Mouse (Mus musculus) hindbrain, embryonic 13.5 days (tissue): Measurements from ENCODE around the gene Rprd1b. TPM values are rescaled to one million over a fixed set of nuclear protein-coding genes. Genes with fewer than 3 reads are reported as not detected.
A peak's percentile ranks its signal among the peaks of the same experiment; 100 is the strongest.

ENCODE experiments used
- ATAC-seq: fragments of 200-750 bp; cut with Nextera tagmentation; 2 replicates; pipeline ENCODE4 v1.8.0; 2017; ENCODE audit warnings: moderate TSS enrichment; ENCODE audit not compliant: low FRiP score
- H3K27ac ChIP-seq: fragments of 300-500 bp; sonication (generic); 2 replicates; pipeline ENCODE4 v1.5.1; 2015; ENCODE audit warnings: inconsistent platforms, mild to moderate bottlenecking, moderate library complexity
- H3K27me3 ChIP-seq: fragments of 300-500 bp; sonication (generic); 2 replicates; pipeline ENCODE4 v1.6.1; 2015; ENCODE audit warnings: mild to moderate bottlenecking, inconsistent platforms
- H3K36me3 ChIP-seq: fragments of 300-500 bp; sonication (generic); 2 replicates; pipeline ENCODE4 v1.6.1; 2015; ENCODE audit warnings: mild to moderate bottlenecking, inconsistent platforms
- H3K4me1 ChIP-seq: fragments of 300-500 bp; sonication (generic); replicated peaks from 2 replicates; pipeline ENCODE4 v1.6.1; 2015; ENCODE audit warnings: inconsistent platforms
- H3K4me2 ChIP-seq: fragments of 300-500 bp; sonication (generic); 2 replicates; pipeline ENCODE4 v1.6.1; 2015; ENCODE audit warnings: inconsistent platforms, mild to moderate bottlenecking, moderate library complexity
- H3K4me3 ChIP-seq: fragments of 300-500 bp; sonication (generic); 2 replicates; pipeline ENCODE4 v1.5.1; 2015; ENCODE audit warnings: mild to moderate bottlenecking, inconsistent platforms
- H3K9ac ChIP-seq: fragments of 300-500 bp; sonication (generic); 2 replicates; pipeline ENCODE4 v1.6.1; 2015; ENCODE audit warnings: mild to moderate bottlenecking, inconsistent platforms
- H3K9me3 ChIP-seq: fragments of 300-500 bp; sonication (generic); 2 replicates; pipeline ENCODE4 v1.6.1; 2016; ENCODE audit warnings: inconsistent platforms
- WGBS: fragments of 180-500 bp; shearing (Covaris S2); methylation state at CpG from one replicate; pipeline ENCODE4 v1.1.7; 2015; 5-methylcytosine and 5-hydroxymethylcytosine counted together
- polyA plus RNA-seq: library from polyadenylated mRNA; unstranded; fragments of >200 nt; fragmentation: Nextera tagmentation; extraction: Ambion mirVana; gene quantifications from 2 replicates; pipeline ENCODE4 v1.2.1, GENCODE M21; 2015

Rprd1b gene
- polyA plus RNA-seq, 1 experiment from 2014 or later = 39.8 TPM

GRCm38 (mm10) chr2:158093345-158093744, 65.0 kb downstream of the Rprd1b start:
- Histone ChIP-seq H3K9me3 (no peaks in the 10 kb centered on the region), H3K36me3 (no peaks in the 10 kb centered on the region), H3K4me2 (no peak overlapping the region), H3K27me3 (no peaks in the 10 kb centered on the region), H3K27ac (0 out of 2 replicates have a peak overlapping the region, but pooled peaks have one; percentile 4), H3K9ac (no peak overlapping the region), H3K4me3 (no peak overlapping the region), H3K4me1 (peaks cover 13% of the 10 kb centered on the region; the same call in 1 of the 2 replicates)
- WGBS = 50% methylated on average over 5 of the region's 5 CpGs
- no peak for ATAC-seq

- Histone ChIP-seq H3K9me3 (no peaks in the 10 kb centered on the region), H3K4me1 (peaks cover 13% of the 10 kb centered on the region; the same call in 1 of the 2 replicates), H3K4me2 (no peak overlapping the region), H3K36me3 (no peaks in the 10 kb centered on the region), H3K4me3 (no peak overlapping the region), H3K27me3 (no peaks in the 10 kb centered on the region), H3K9ac (no peak overlapping the region), H3K27ac (no peak overlapping the region)
- 86% methylated on average over 7 of the region's 7 CpGs for WGBS
- ATAC-seq = no peak
Measured at GRCm38 (mm10) chr2:158094300-158094699, 66.0 kb downstream of the Rprd1b start.

GRCm38 (mm10) chr2:158094846-158095245, 66.5 kb downstream of the Rprd1b start:
- 85% methylated on average over 5 of the region's 5 CpGs for WGBS
- Histone ChIP-seq H3K4me3 (no peak overlapping the region), H3K4me1 (peaks cover 13% of the 10 kb centered on the region; the same call in 1 of the 2 replicates), H3K27me3 (no peaks in the 10 kb centered on the region), H3K27ac (no peak overlapping the region), H3K4me2 (no peak overlapping the region), H3K36me3 (no peaks in the 10 kb centered on the region), H3K9me3 (no peaks in the 10 kb centered on the region), H3K9ac (no peak overlapping the region)
- no peak for ATAC-seq

GRCm38 (mm10) chr2:158097071-158097470, 68.8 kb downstream of the Rprd1b start:
- Histone ChIP-seq H3K27ac (no peak overlapping the region), H3K9me3 (no peaks in the 10 kb centered on the region), H3K36me3 (no peaks in the 10 kb centered on the region), H3K4me2 (no peak overlapping the region), H3K4me3 (no peak overlapping the region), H3K27me3 (no peaks in the 10 kb centered on the region), H3K9ac (no peak overlapping the region), H3K4me1 (peaks cover 13% of the 10 kb centered on the region; the same call in 1 of the 2 replicates)
- 91% methylated on average over 5 of the region's 5 CpGs for WGBS
- no peak for ATAC-seq

- H3K27me3 ChIP-seq = 0 out of 2 replicates have a peak, but pooled peaks cover 3% of the 10 kb centered on the region
- H3K27ac ChIP-seq = no peak overlapping the region
- no peaks in the 10 kb centered on the region for H3K9me3 ChIP-seq
- H3K9ac ChIP-seq = no peak overlapping the region
- H3K36me3 ChIP-seq = no peaks in the 10 kb centered on the region
- H3K4me2 ChIP-seq = no peak overlapping the region
- peaks cover 6% of the 10 kb centered on the region; the same call in 1 of the 2 replicates for H3K4me1 ChIP-seq
- ATAC-seq = no peak
- 88% methylated on average over 5 of the region's 5 CpGs for WGBS
- no peak overlapping the region for H3K4me3 ChIP-seq
Measured at GRCm38 (mm10) chr2:158098730-158099129, 70.4 kb downstream of the Rprd1b start.

GRCm38 (mm10) chr2:158099537-158099936, 71.2 kb downstream of the Rprd1b start:
- 0 out of 2 replicates have a peak, but pooled peaks cover 3% of the 10 kb centered on the region for H3K27me3 ChIP-seq
- H3K27ac ChIP-seq = no peak overlapping the region
- H3K4me1 ChIP-seq = no peaks in the 10 kb centered on the region
- no peak overlapping the region for H3K4me3 ChIP-seq
- ATAC-seq = no peak
- no peak overlapping the region for H3K9ac ChIP-seq
- no peaks in the 10 kb centered on the region for H3K9me3 ChIP-seq
- 90% methylated on average over 3 of the region's 3 CpGs for WGBS
- no peaks in the 10 kb centered on the region for H3K36me3 ChIP-seq
- H3K4me2 ChIP-seq = no peak overlapping the region

GRCm38 (mm10) chr2:158101768-158102167, 73.5 kb downstream of the Rprd1b start:
- Histone ChIP-seq H3K27ac (no peak overlapping the region), H3K36me3 (no peaks in the 10 kb centered on the region), H3K9me3 (no peaks in the 10 kb centered on the region), H3K4me3 (no peak overlapping the region), H3K9ac (no peak overlapping the region), H3K4me2 (no peak overlapping the region), H3K4me1 (peaks cover 2% of the 10 kb centered on the region), H3K27me3 (0 out of 2 replicates have a peak, but pooled peaks cover 3% of the 10 kb centered on the region)
- 85% methylated on average over 5 of the region's 5 CpGs for WGBS
- no peak for ATAC-seq

GRCm38 (mm10) chr2:158104966-158105365, 76.7 kb downstream of the Rprd1b start:
- Histone ChIP-seq H3K4me1 (peaks cover 7% of the 10 kb centered on the region), H3K4me3 (no peak overlapping the region), H3K27ac (no peak overlapping the region), H3K27me3 (0 out of 2 replicates have a peak, but pooled peaks cover 3% of the 10 kb centered on the region), H3K4me2 (no peak overlapping the region), H3K9ac (no peak overlapping the region), H3K36me3 (no peaks in the 10 kb centered on the region), H3K9me3 (no peaks in the 10 kb centered on the region)
- ATAC-seq = no peak
- WGBS = 86% methylated on average over 6 of the region's 6 CpGs

DNA sequence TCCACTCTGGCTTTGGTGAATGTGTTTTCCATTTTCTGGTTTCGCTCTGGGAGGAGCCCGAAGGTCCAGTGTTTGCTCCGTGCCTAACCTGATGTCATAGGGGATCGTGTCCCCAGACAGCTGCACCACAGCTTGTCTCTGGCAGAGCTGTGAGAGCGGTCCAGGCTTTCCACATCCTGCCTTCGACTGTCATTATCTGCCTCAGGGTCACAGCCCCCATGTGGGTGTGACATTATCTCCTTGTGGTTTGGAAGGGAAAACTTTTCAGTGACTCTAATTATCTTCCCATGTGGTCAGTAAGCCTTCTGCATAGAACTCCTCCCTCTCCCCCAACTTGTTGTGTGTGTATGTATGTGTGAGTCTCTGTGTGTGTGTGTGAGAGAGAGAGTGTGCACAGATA, 77.3 kb downstream of the Rprd1b start:
- WGBS = 89% methylated on average over 6 of the region's 6 CpGs
- H3K4me2 ChIP-seq = no peak overlapping the region
- no peak for ATAC-seq

GRCm38 (mm10) chr2:158106947-158107587, 78.8 kb downstream of the Rprd1b start:
- no peak overlapping the region for H3K4me3 ChIP-seq
- 33% methylated on average over 6 of the region's 6 CpGs for WGBS
- 0 out of 2 replicates have a peak, but pooled peaks cover 3% of the 10 kb centered on the region for H3K27me3 ChIP-seq
- peak overlapping the region; percentile 40; the same call in 1 of the 2 replicates for H3K27ac ChIP-seq
- H3K9ac ChIP-seq = no peak overlapping the region
- H3K4me2 ChIP-seq = no peak overlapping the region
- no peaks in the 10 kb centered on the region for H3K9me3 ChIP-seq
- H3K36me3 ChIP-seq = no peaks in the 10 kb centered on the region
- peaks cover 7% of the 10 kb centered on the region for H3K4me1 ChIP-seq
- peak; percentile 57; the same call in 1 of the 2 replicates for ATAC-seq

More for the DNA sequence above, 77.3 kb downstream of the Rprd1b start:
- no peak overlapping the region for H3K4me3 ChIP-seq
- H3K27ac ChIP-seq = no peak overlapping the region
- H3K36me3 ChIP-seq = no peaks in the 10 kb centered on the region
- no peaks in the 10 kb centered on the region for H3K9me3 ChIP-seq
- H3K4me1 ChIP-seq = peaks cover 7% of the 10 kb centered on the region
- 0 out of 2 replicates have a peak, but pooled peaks cover 3% of the 10 kb centered on the region for H3K27me3 ChIP-seq
- H3K9ac ChIP-seq = no peak overlapping the region

DNA sequence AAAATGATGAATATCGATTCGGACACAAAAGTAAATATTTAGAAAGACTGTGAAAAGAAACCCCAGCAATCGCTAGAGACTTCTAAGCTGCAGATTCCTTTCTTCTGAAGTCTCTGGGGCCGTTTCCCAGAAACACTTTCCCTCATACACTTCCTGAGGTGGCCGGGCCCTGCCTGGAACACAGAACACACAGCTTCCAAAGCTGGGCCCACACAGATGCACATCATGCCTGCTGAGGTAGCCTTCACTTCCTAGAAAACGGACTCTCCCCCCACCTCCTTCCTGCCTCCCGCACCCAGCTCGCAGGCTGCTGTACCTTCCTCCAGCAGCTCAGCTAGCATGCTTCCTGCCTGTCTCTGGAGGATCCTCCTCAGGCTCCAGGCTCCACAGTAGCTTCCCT, 81.2 kb downstream of the Rprd1b start:
- H3K4me2 ChIP-seq = no peak overlapping the region
- no peak for ATAC-seq
- H3K9ac ChIP-seq = 0 out of 2 replicates have a peak overlapping the region, but pooled peaks have one; percentile 14
- no peaks in the 10 kb centered on the region for H3K27me3 ChIP-seq
- 0 out of 2 replicates have a peak overlapping the region, but pooled peaks have one; percentile 3 for H3K27ac ChIP-seq
- H3K4me3 ChIP-seq = no peak overlapping the region
- H3K36me3 ChIP-seq = no peaks in the 10 kb centered on the region
- no peaks in the 10 kb centered on the region for H3K9me3 ChIP-seq
- 61% methylated on average over 8 of the region's 8 CpGs for WGBS
- H3K4me1 ChIP-seq = peaks cover 13% of the 10 kb centered on the region

GRCm38 (mm10) chr2:158113591-158114257, 85.4 kb downstream of the Rprd1b start:
- H3K36me3 ChIP-seq = no peaks in the 10 kb centered on the region
- no peak overlapping the region for H3K27ac ChIP-seq
- H3K9me3 ChIP-seq = no peaks in the 10 kb centered on the region
- H3K4me2 ChIP-seq = no peak overlapping the region
- WGBS = 39% methylated on average over 9 of the region's 9 CpGs
- ATAC-seq = no peak
- no peak overlapping the region for H3K9ac ChIP-seq
- no peaks in the 10 kb centered on the region for H3K27me3 ChIP-seq
- H3K4me3 ChIP-seq = no peak overlapping the region
- H3K4me1 ChIP-seq = peaks cover 6% of the 10 kb centered on the region; the same call in 1 of the 2 replicates
